Mouse (Mus musculus) forebrain, embryonic 11.5 days (tissue): ENCODE data around the gene Arhgef28. TPM values are rescaled to one million over a fixed set of nuclear protein-coding genes. Genes with fewer than 3 reads are reported as not detected.

Source experiments
- ATAC-seq: fragments of 200-750 bp; cut with Nextera tagmentation; replicated peaks from 2 replicates; pipeline ENCODE4 v1.8.0; 2017; ENCODE audit warnings: moderate TSS enrichment; ENCODE audit not compliant: low FRiP score
- DNase-seq: peaks from one replicate; pipeline ENCODE4 v3.0.0-alpha.2; 2017; ENCODE audit warnings: low spot score
- H3K27ac ChIP-seq: fragments of 300-500 bp; sonication (generic); 2 replicates; pipeline ENCODE4 v1.5.1; 2014; ENCODE audit warnings: low read depth, low read length
- H3K27me3 ChIP-seq: fragments of 300-500 bp; sonication (generic); 2 replicates; pipeline ENCODE4 v1.6.1; 2014; ENCODE audit warnings: mild to moderate bottlenecking, low read length, mixed read lengths; ENCODE audit not compliant: control insufficient read depth, insufficient read depth
- H3K36me3 ChIP-seq: fragments of 300-500 bp; sonication (generic); 2 replicates; pipeline ENCODE4 v1.6.1; 2014; ENCODE audit warnings: mild to moderate bottlenecking, low read length, moderate library complexity, mixed read lengths; ENCODE audit not compliant: control insufficient read depth, insufficient read depth
- H3K4me1 ChIP-seq: fragments of 300-500 bp; sonication (generic); replicated peaks from 2 replicates; pipeline ENCODE4 v1.6.1; 2014; ENCODE audit warnings: low read length, mixed read lengths; ENCODE audit not compliant: control insufficient read depth, insufficient read depth
- H3K4me2 ChIP-seq: fragments of 300-500 bp; sonication (generic); 2 replicates; pipeline ENCODE4 v1.6.1; 2014; ENCODE audit warnings: low read depth, mild to moderate bottlenecking, low read length, moderate library complexity, mixed read lengths; ENCODE audit not compliant: severe bottlenecking
- H3K4me3 ChIP-seq: fragments of 300-500 bp; sonication (generic); 2 replicates; pipeline ENCODE4 v1.5.1; 2014; ENCODE audit warnings: low read depth, low read length
- H3K9ac ChIP-seq: fragments of 300-500 bp; sonication (generic); 2 replicates; pipeline ENCODE4 v1.6.1; 2014; ENCODE audit warnings: low read length
- H3K9me3 ChIP-seq: fragments of 300-500 bp; sonication (generic); 2 replicates; pipeline ENCODE4 v1.6.1; 2016; ENCODE audit warnings: low read length, mixed read lengths; ENCODE audit not compliant: control insufficient read depth
- WGBS: fragments of 180-500 bp; shearing (Covaris S2); extraction: QIAGEN DNeasy Blood & Tissue Kit; methylation state at CpG from one replicate; pipeline ENCODE4 v1.1.7; 2014; 5-methylcytosine and 5-hydroxymethylcytosine counted together
- polyA plus RNA-seq: library from polyadenylated mRNA; unstranded; fragments of >200 nt; fragmentation: Nextera tagmentation; extraction: Ambion mirVana; gene quantifications from 2 replicates; pipeline ENCODE4 v1.2.1, GENCODE M21; 2014

Arhgef28 gene
- polyA plus RNA-seq, 1 experiment from 2014 or later: 6.3 TPM

DNA sequence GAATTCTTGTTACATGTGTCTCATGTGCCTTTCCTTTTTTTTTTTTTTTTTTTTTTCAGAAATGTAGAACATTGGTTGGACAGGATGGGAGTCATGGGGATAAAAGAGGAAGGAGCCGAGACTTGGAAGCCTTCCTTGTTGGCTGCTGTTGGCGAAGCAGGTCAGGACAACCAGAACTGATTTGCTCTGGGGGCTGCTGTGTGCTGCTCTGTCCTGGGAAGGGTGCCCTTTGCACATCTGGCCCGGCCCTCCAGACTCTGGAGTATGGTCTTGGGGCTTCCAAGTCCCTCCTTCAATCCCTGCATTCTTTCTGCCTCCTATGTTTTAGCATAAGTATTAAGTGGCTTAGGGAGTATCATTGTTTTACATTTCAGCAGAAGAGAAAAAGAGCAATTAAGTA, 347.2 kb downstream of the Arhgef28 start:
- DNase-seq (no peak), ATAC-seq (no peak)
- no peak overlapping the region for H3K9ac ChIP-seq
- no peaks in the 10 kb centered on the region for H3K36me3 ChIP-seq
- H3K4me3 ChIP-seq: no peak overlapping the region
- no peak overlapping the region for H3K27ac ChIP-seq
- no peaks in the 10 kb centered on the region for H3K9me3 ChIP-seq
- no peak overlapping the region for H3K4me2 ChIP-seq
- WGBS: 83% methylated on average over 3 of the region's 3 CpGs
- no peaks in the 10 kb centered on the region for H3K4me1 ChIP-seq
- H3K27me3 ChIP-seq: no peaks in the 10 kb centered on the region

DNA sequence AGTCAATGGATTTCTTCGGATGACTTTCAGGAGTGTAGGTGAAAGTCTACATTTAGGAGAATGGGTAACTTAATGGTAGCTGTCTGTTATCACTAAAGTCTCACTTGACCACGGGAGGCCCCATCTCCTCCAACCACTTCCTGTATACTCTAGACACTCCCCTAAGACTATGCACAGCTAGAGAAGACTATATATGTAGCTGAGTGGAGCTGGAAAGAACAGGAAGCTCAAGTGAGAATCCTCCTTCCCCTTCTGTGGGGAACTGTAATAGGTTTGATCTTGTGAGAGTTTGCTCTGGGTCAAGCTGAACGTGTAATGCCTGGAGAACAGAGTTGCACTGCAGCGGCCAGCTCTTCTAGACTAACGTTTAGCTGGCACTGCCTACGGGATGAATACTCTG, 348.4 kb downstream of the Arhgef28 start:
- Histone ChIP-seq H3K4me2 (no peak overlapping the region), H3K9me3 (no peaks in the 10 kb centered on the region), H3K27ac (no peak overlapping the region), H3K4me3 (no peak overlapping the region), H3K4me1 (no peaks in the 10 kb centered on the region), H3K9ac (no peak overlapping the region), H3K27me3 (no peaks in the 10 kb centered on the region), H3K36me3 (no peaks in the 10 kb centered on the region)
- no peak for ATAC-seq
- no peak for DNase-seq
- WGBS: 85% methylated on average over 6 of the region's 6 CpGs

DNA sequence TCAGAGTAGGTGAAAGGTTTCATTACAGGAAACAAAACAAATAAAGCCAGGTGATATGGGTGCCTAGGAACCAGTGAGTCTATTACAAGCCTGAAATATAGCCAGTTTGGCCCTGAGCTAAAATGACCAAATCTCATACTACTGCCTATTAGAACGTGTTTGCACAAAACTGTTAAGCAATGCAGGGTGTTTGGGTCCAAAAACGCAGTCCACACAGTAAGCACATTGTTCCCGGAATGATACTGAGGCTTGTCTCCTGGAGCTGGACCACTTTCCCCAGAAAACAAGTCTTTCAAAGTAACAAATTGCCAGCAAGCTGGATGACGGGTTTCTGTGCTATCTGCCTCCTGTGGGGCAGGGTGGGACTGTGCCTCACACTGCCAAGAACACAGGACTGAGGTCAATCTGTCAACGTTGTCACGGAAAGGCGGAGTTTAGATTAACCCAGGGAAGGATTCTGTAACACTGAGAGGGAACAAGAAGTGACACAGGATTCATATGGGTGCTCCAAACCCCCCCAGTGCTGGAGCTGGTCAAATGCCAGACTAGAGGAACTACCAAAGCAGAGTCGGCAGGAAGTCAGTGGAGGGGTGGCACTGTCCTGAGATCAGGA, 352.8 kb downstream of the Arhgef28 start:
- Histone ChIP-seq H3K36me3 (no peaks in the 10 kb centered on the region), H3K9ac (no peak overlapping the region), H3K4me1 (no peaks in the 10 kb centered on the region), H3K27me3 (no peaks in the 10 kb centered on the region), H3K27ac (no peak overlapping the region), H3K4me3 (no peak overlapping the region), H3K9me3 (no peaks in the 10 kb centered on the region), H3K4me2 (no peak overlapping the region)
- DNase-seq (no peak), ATAC-seq (no peak)
- 83% methylated on average over 8 of the region's 8 CpGs for WGBS

Other genes starting within 250 kb of the Arhgef28 start
- gene Utp15, start 56.6 kb upstream of the Arhgef28 start, polyA plus RNA-seq: 43.0 and 46.5 TPM in 2 replicates
- gene Ankra2, start 56.6 kb upstream of the Arhgef28 start, polyA plus RNA-seq: 30.2 and 33.3 TPM in 2 replicates
- gene Gm21976, start 73.4 kb upstream of the Arhgef28 start, polyA plus RNA-seq: not detected in 2 replicates
- 697 and 773 TPM in 2 replicates for gene Btf3, start 110.6 kb upstream of the Arhgef28 start, polyA plus RNA-seq
- gene Foxd1, start 147.8 kb upstream of the Arhgef28 start, polyA plus RNA-seq: 4.4 and 4.8 TPM in 2 replicates